Mouse (Mus musculus) ovary, adult 18-20 months (tissue): ENCODE data around the gene Stk26.

ENCODE experiments used
- DNase-seq: peaks from one replicate; pipeline ENCODE4 v3.0.0; 2022; ENCODE audit warnings: low spot score, mixed read lengths

The Stk26 gene

DNA sequence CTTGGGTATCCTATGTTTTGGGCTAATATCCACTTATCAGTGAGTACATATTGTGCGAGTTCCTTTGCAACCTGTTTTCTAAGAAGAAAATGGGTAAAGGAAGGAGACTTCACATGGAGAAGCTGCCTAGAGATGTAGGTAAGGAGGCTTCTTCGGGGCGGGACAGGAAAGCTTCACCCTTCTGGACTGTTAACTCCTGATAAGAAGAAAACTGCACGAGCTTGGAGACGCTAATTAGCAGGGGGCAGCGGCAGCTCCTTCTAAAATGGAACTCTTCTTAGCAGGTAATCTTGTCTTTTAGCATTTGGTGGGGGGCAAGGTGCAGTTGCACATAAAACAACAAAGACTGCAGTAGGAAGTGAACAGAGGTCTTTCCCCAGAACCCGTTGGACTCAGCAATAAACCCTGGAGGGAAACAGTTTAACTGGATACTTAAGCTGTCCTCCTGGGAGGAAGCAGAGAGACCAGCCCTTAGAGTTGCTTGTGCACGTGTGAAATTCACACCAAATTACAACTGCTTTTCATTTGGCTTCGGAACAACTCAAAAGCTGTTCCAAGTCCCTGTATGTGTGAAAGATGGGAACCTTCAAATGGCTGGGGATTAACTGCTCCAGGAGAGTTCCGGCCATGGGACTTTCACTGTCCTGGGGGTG is 86.2 kb downstream of the Stk26 start:
- DNase-seq: no peak

DNA sequence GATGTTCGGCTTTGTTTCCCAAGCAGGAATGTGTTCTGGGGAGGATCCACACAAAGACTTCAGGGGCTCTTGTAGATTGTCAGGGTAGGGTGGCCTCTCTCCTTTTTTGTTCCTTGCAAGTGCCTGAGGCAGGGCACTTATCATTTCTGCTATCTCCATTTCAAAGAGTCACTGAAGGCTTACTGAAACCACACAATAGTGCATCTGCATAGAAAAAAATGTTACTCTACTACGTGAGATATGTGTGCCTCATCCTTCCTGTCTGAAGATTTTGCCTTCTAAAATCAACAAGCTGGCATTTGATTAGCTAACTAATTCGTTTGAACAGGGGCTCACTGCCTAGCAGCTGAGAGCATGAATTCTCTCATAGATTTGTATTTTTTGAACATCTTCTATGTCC is 89.5 kb downstream of the Stk26 start:
- DNase-seq: no peak

DNA sequence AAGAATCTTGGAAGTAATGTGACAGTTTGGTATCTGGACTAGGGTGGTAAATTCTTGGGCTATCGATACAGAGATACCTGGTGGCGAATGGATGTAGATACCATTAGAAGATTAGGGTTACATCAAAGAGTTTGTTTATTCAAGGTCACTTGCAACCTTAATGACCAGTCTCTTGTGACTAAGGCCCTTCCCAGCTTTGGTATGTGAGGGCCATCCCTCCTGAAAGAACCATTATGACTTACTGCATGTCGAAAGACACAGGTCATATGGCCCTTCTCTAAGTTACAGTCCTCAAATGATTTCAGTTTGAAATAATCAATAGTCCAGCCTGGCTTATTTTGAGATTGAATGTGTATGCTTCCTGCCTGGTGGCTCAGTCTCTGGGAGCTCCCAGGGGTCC is 96.3 kb downstream of the Stk26 start:
- DNase-seq: no peak

DNA sequence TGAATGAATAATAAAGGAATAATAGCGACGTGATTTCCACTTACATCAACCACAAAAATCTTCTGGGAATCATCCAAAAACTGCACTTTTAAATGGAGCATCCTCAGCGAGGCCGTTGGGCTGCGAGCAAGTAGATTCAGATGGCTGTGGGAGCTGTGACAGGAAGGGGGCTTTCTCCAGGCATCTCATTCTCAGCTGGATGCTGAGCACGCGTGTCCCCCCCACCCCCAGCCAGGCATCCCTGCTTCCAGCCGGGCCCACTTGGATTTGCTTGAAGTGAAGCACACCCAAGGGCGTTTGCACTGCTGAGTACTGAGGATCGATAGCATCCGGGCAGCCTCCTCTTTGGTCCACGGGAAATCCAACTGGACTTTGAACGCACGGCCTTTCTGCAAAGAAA is 101.8 kb downstream of the Stk26 start, which contains the start of gene Frmd7:
Frmd7 (minus strand) TSS at position 101 of the 400 bp plus-strand sequence.
- DNase-seq: no peak
